Mouse (Mus musculus) heart, adult 18-20 months (tissue): ENCODE measurements at regions not wholly inside any gene's neighbourhood (a gene's known extent, or its start where the extent isn't known, plus 50 kb on each side); places are given as distances from the start of the nearest gene placed in this dataset.

Experiments used
- DNase-seq, 2 experiments: peaks; one replicate each; pipeline ENCODE4 v3.0.0; 2021 to 2022; ENCODE audit warnings: mixed read lengths in 1 of 2

DNA sequence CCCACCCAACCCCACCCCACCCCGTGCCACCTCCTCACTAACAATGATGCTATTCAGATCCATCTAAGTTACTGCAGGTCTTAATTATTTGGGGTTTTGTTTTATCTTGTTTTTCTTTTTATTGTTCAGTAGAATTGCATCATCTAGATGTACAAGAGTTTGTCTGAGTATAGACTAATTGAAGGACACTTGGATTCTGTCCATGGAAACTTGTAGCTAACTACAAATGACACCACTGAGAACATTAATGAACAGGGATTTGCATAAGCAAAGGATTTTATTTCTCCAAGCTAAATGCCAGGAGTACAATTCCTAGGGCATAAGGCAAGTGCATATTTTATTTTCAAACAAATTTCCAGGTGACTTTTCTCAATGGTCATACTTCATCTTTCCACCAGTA is 318.4 kb upstream of the Slc7a11 start:
- DNase-seq, result no peak

DNA sequence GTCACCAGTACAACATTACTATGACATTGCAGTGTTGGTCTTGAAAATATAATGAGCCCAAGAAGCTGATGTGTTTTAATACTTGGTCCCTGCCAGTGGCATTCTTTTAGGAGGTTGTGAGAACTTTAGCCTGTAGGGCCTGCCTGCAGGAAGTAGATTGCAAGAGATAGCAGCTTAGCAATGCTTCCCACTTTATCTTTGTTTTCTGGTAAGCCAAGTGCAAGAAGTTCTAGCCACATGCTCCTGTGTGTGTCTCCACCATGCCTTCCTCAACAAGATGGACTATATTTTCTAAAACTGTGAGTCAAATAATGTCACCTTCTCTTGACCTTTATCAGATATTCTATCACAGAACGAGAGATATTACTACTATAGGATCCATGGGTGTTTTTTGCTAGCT is 314.7 kb upstream of the Slc7a11 start:
- DNase-seq, result no peak

- no peak for DNase-seq
These were observed 293.8 kb upstream of the Slc7a11 start for GRCm38 (mm10) chr3:50737173-50737572.

- no peak for DNase-seq
These were observed 275.6 kb upstream of the Slc7a11 start for GRCm38 (mm10) chr3:50719035-50719434.

DNA sequence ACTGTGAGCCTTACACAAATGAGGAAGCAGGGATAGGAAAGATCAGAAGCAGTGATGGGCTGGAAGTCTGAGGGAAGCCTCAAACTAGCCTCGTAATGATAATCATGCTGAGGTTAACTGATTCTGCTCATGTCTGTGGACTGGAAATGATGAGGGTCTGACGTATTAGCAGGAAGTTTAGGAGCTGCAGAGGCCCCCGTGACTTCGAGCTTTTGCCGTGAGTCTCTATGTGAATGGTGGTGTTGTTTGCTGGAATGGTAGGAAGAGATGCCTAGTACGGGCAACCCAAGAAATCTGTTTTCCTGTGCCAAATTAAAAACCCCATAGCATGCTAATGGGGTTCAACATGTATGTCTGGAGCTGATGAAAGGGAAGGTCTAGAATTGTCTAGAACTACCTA is 270.0 kb upstream of the Slc7a11 start:
- no peak for DNase-seq

DNA sequence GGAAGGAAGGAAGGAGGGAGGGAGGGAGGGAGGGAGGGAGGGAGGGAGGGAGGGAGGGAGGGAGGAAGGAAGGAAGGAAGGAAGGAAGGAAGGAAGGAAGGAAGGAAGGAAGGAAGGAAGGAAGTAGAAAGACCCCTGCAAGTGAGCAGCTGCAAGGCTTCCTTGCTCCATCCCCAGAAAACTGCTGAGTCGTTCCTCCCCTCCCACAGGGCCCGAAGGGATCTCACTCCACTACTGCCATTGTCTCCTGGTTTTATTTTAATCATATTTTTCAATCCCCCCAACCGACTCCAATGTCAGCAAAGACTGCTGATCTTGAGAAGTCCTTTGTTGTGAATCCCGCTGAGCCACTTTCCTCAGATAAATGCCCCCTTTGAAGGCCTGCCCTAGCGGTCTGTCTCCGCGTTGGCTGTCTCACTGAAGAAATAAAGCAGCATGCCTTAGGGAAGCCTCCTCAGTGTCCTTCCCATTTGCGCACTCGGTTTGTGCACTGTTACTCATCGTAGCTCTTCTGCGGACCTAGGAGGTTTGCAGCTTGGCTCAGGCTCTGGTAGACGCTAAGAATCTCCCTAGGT is 266.1 kb upstream of the Slc7a11 start:
- no peak for DNase-seq

GRCm38 (mm10) chr3:50706707-50707106 is 263.3 kb upstream of the Slc7a11 start:
- DNase-seq, result no peak

DNA sequence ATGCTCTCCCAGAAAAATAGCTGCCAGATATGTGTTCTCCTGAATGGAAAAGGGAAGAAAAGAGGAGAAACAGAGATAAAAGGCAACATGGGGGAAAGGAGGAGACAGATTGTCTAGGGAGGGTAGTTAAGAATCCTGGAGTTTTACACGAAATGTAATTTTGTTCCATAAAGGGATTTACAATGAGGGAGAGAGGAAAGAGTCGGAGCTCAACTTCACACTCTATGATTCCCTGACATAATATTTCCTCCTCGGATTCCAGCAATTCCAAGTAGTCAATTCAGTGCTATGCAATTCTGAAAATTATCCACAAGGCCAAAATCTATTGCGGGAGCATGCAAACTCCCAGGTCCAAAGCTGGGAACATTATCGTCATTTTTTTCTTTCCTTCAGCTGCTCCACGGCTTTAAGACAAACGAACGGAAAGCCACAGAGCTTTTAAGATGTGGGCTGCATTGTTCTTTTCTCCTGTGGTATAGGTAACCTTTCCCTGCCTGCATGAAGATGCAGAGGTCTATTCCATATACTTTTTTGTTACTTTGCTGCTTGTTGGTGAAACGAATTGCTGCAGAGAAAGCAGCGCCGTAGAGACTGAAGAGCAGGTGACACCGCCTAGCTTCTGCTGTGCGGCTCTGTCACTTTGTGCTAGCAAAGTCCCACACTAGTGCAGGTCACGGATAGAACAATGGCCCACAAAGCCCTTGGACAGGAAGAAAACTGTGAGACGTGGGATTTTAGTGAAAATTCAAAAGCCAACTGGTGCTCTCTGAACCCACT is 251.7 kb upstream of the Slc7a11 start:
- no peak for DNase-seq

- peak in 1 of 2 experiments; percentile 5 for DNase-seq
These were observed 251.1 kb upstream of the Slc7a11 start for GRCm38 (mm10) chr3:50694497-50694896.

DNA sequence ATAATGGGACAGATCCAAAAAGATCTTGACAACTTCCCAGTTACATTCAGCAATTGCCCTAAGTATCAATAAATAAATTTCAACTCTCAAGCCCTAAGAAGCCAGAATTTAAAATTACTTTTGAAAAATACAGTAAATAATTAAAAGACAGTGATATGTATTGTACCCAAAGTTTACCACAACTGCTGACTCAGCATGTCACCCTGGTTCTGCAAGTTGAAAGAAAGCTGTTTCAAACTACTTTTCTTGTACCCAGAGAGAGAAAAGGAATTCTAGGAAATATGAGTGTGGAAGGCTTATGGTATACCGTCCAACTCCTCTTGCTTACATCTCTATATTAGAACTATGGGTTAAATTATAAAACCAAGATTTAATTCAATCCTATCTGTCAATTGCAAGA is 248.9 kb upstream of the Slc7a11 start:
- DNase-seq, result no peak

DNA sequence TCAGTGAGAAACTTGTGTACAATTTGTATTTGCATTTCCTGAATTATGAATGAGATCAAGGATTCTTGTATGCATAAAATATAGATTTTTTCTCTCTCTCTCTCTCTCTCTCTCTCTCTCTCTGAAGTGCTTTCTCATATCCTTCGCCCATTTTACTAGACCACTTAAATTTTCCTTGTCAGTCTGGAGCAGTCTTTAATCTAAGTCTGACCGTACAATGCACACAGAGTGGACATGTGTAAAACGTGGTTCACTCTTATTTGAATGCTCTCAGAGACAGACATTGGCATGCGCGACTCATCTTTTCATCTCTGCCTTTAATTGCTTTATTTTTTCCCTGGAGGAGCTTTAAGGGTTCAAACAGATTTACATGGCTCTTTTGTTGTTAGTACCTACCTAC is 247.3 kb upstream of the Slc7a11 start:
- no peak for DNase-seq

GRCm38 (mm10) chr3:50689375-50689774 is 246.0 kb upstream of the Slc7a11 start:
- DNase-seq, result no peak

DNA sequence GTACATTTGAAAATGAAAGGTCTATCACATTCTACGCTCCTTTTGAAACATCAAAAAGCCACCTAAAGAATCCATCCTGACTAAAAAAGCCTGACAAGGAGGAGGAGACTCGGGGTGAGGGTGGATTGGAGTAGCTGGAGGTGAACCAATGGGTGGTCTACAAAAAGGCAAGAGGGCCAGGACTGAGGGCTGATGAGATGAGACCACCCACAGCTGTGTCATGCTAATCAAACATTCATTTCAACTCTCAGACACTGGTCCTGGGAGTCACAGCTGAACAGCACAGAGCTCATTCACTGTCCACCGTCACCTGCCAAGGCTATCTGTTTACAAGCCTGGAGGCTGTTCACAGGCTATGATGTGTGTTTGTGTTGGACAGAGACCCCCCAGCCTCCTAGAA is 244.3 kb upstream of the Slc7a11 start:
- no peak for DNase-seq

- DNase-seq, result no peak
These were observed 235.2 kb upstream of the Slc7a11 start for GRCm38 (mm10) chr3:50678611-50678988.

DNA sequence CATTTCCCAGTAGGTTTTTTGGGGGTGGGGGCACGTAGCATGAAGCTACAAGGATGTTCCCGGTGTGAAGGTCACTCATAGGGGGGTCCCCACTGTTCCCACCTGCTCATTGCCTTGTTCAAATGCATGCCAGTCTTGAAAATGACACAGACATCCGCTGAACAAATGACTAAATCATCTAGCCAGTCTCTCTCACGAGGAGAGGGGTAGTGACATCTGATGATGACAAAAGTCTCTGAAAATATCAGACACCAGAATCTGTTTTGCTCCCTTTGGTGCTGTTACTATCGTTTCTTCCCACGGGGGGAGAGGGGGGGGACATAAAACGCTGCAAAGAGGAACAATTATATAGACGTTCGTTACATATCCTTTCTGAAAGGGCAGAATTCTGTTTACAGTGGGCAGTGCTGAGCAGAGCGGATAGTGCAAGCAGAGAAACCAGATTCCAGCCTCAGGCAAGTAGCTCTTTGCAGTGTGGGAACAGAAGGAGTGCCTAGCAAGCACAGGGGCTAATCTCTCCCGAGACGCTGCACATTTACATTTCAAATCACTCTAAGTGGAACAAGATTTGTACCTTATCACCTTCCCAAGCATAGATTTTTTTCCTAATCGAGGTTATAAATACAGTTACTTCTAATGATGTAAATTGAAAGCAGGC is 234.7 kb upstream of the Slc7a11 start:
- DNase-seq, result no peak

DNA sequence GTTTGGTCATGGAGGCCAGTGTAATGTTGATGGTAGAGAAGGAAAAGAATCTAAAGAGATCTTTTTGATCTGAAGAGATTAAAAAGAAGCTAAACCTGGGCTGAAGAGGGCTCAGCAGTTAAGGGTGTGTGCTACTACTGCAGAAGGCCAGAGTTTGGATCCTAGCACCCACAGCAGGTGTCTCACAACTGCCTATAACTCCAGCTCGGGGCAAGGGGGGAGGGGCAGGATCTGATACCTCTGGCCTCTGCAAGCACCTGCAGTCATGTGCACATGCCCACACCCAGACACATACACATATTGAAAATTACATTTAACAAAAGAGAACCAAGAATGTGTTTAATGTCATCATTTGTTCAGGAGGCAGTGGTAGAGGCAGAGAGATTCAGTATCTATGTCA is 232.4 kb upstream of the Slc7a11 start:
- no peak for DNase-seq

- DNase-seq, result no peak
These were observed 231.6 kb upstream of the Slc7a11 start for GRCm38 (mm10) chr3:50674860-50675566.

DNA sequence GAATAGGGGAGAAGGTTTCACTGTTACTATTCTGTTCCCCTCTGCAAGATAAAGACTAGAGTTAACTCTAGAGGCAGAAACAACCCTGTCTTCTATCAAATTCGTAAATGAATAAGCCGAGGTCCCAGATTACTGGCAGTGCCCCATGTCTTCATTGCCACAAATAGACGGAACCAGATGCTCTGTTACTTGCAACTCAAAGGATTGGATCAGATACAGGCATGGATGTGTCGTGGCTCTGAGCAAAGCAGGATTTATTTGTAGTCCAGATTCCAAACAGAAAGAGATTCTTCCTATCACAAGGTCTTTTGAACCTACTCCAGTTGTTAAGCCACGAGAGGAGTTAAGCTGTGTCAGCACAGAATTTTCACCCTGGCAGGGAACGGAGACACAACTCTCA is 221.9 kb upstream of the Slc7a11 start:
- no peak for DNase-seq

DNA sequence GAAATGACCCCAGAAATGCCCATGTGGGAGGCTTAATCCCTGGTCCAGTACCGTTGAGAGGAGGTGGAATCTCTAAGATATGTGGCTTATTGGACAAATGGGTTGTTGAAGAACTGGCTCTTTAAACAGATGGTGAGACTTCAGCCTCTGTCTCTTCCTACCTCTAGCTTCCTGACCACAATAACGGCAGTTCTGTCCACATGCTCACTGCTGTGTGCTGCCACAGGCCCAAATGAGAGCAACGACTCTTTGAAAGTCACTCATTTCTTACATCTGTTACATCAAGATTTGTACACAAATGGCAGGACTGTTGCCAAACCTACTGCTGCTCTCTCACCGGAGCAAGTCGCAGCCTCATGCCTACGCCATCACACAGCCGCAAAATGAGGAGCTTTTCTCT is 217.6 kb upstream of the Slc7a11 start:
- no peak for DNase-seq

- DNase-seq, result no peak
These were observed 217.2 kb upstream of the Slc7a11 start for GRCm38 (mm10) chr3:50660566-50660965.

- no peak for DNase-seq
These were observed 214.5 kb upstream of the Slc7a11 start for GRCm38 (mm10) chr3:50657890-50658289.

GRCm38 (mm10) chr3:50654441-50654840 is 211.0 kb upstream of the Slc7a11 start:
- no peak for DNase-seq

- no peak for DNase-seq
These were observed 208.9 kb upstream of the Slc7a11 start for GRCm38 (mm10) chr3:50652265-50652664.
